8 mouse cellular contexts compared by ENCODE assay signal in genomic region chr7:102686944-102687501, GRCm38 (mm10). TPM values are rescaled to one million over a fixed set of nuclear protein-coding genes. Genes with fewer than 3 reads are reported as not detected.
DNase-seq lines count a peak whose midpoint lies in the region; ATAC-seq and TF ChIP-seq lines count a peak whose summit lies in the region.

Gene Trim68 (minus strand): TSS chr7:102687327.

- peak within 1 kb of the TSS; percentile 58 for H3K4me3 ChIP-seq in forebrain, embryonic 10.5 days
- H3K4me3 ChIP-seq in heart, embryonic 15.5 days = peak within 1 kb of the TSS; percentile 61
- H3K4me3 ChIP-seq in liver, embryonic 14.5 days (ENCODE audit: insufficient read depth in 1 of 2, low read depth in 2 of 2, low read length in 2 of 2) = peak within 1 kb of the TSS; percentile 47 to 53
- peak within 1 kb of the TSS; percentile 57 for H3K4me3 ChIP-seq in neural tube, embryonic 11.5 days (ENCODE audit: low read depth, low read length)
- H3K4me3 ChIP-seq in stomach, postnatal 0 days (ENCODE audit: low read depth, low read length) = peak within 1 kb of the TSS; percentile 62

- TF ChIP-seq CTCF in liver, embryonic 14.5 days (IDR thresholded peaks at IDR 0.05; ENCODE audit: low read depth) = no peak
- TF ChIP-seq CTCF in stomach, postnatal 0 days (IDR thresholded peaks at IDR 0.05; ENCODE audit: low read depth) = peak; percentile 5; the same call in 1 of the 2 replicates

- under 1% methylated on average over 40 of the region's 40 CpGs for WGBS in forebrain, embryonic 10.5 days
- under 1% methylated on average over 40 of the region's 40 CpGs for WGBS in heart, embryonic 15.5 days
- WGBS in liver, embryonic 14.5 days (ENCODE audit: insufficient replicate concordance) = 1% methylated on average over 34 of the region's 40 CpGs
- under 1% methylated on average over 40 of the region's 40 CpGs for WGBS in neural tube, embryonic 11.5 days
- WGBS in stomach, postnatal 0 days = under 1% methylated on average over 40 of the region's 40 CpGs

- peak; percentile 95 for DNase-seq in CD4-positive, CD25-positive, alpha-beta regulatory T cell, adult 2 months (ENCODE audit: low read depth, low spot score)
- DNase-seq in c-Kit-positive CD71-negative TER-119-negative erythroid progenitor cells, embryonic 14.5 days (ENCODE audit: low read depth) = peak; percentile 73
- DNase-seq in forebrain, embryonic 10.5 days (ENCODE audit: extremely low spot score, low spot score) = peak; percentile 89
- peak; percentile 92 to 96 for DNase-seq in kidney, postnatal 25 days
- DNase-seq in liver, embryonic 14.5 days (ENCODE audit: low read depth in 3 of 3, low spot score in 3 of 3) = peak; percentile 62 to 72 (median 71)
- DNase-seq in neural tube, embryonic 11.5 days (ENCODE audit: low spot score) = peak; percentile 94
- peak; percentile 94 for DNase-seq in stomach, postnatal 0 days (ENCODE audit: low spot score)

- H3K27ac ChIP-seq in forebrain, embryonic 10.5 days = peak within 1 kb of the TSS; percentile 86
- H3K27ac ChIP-seq in heart, embryonic 15.5 days = peak within 1 kb of the TSS; percentile 84
- H3K27ac ChIP-seq in liver, embryonic 14.5 days = no peak within 1 kb of the TSS
- H3K27ac ChIP-seq in neural tube, embryonic 11.5 days (ENCODE audit: low read depth, low read length) = no peak within 1 kb of the TSS
- H3K27ac ChIP-seq in stomach, postnatal 0 days (replicated peaks) = peak within 1 kb of the TSS; percentile 88

- TF ChIP-seq EP300 in liver, embryonic 14.5 days (IDR thresholded peaks at IDR 0.05; ENCODE audit: low read depth) = no peak
- TF ChIP-seq EP300 in stomach, postnatal 0 days (optimal IDR thresholded peaks at IDR 0.05) = no peak

- no peaks in the 10 kb centered on the region for H3K9me3 ChIP-seq in forebrain, embryonic 10.5 days
- no peaks in the 10 kb centered on the region for H3K9me3 ChIP-seq in heart, embryonic 15.5 days (replicated peaks)
- H3K9me3 ChIP-seq in liver, embryonic 14.5 days (ENCODE audit: control insufficient read depth, low read length) = no peaks in the 10 kb centered on the region
- no peaks in the 10 kb centered on the region for H3K9me3 ChIP-seq in neural tube, embryonic 11.5 days (ENCODE audit: control insufficient read depth, low read length)
- no peaks in the 10 kb centered on the region for H3K9me3 ChIP-seq in stomach, postnatal 0 days (ENCODE audit: control insufficient read depth, low read length)

- peak; percentile 99 for ATAC-seq in heart, embryonic 15.5 days (replicated peaks; ENCODE audit: insufficient number of reproducible peaks, insufficient read depth, low FRiP score, low read depth)
- ATAC-seq in liver, embryonic 14.5 days (ENCODE audit: insufficient read depth) = peak; percentile 95
- peak; percentile 99 for ATAC-seq in neural tube, embryonic 11.5 days (ENCODE audit: insufficient read depth, low FRiP score, low TSS enrichment)
- ATAC-seq in stomach, postnatal 0 days (ENCODE audit: low FRiP score, low TSS enrichment) = peak; percentile 100

- H3K36me3 ChIP-seq in forebrain, embryonic 10.5 days (replicated peaks) = peaks cover 5% of the 10 kb centered on the region
- H3K36me3 ChIP-seq in heart, embryonic 15.5 days = peaks cover 2% of the 10 kb centered on the region; the same call in 1 of the 2 replicates
- no peaks in the 10 kb centered on the region for H3K36me3 ChIP-seq in liver, embryonic 14.5 days (replicated peaks; ENCODE audit: control insufficient read depth, insufficient read depth, low read depth)
- no peaks in the 10 kb centered on the region for H3K36me3 ChIP-seq in neural tube, embryonic 11.5 days (ENCODE audit: control insufficient read depth, insufficient read depth, low read length)
- no peaks in the 10 kb centered on the region for H3K36me3 ChIP-seq in stomach, postnatal 0 days (ENCODE audit: control insufficient read depth, insufficient read depth, low read length)

- peak within 1 kb of the TSS; percentile 70 for H3K4me2 ChIP-seq in heart, embryonic 15.5 days
- peak within 1 kb of the TSS; percentile 72 for H3K4me2 ChIP-seq in liver, embryonic 14.5 days (ENCODE audit: low read depth)
- peak within 1 kb of the TSS; percentile 57 for H3K4me2 ChIP-seq in neural tube, embryonic 11.5 days (ENCODE audit: low read depth)
- peak within 1 kb of the TSS; percentile 78 for H3K4me2 ChIP-seq in stomach, postnatal 0 days (replicated peaks; ENCODE audit: low read depth)

- H3K4me1 ChIP-seq in forebrain, embryonic 10.5 days = peaks cover 13% of the 10 kb centered on the region; the same call in 1 of the 2 replicates
- H3K4me1 ChIP-seq in heart, embryonic 15.5 days (replicated peaks) = peaks cover 4% of the 10 kb centered on the region
- H3K4me1 ChIP-seq in liver, embryonic 14.5 days (replicated peaks; ENCODE audit: control insufficient read depth in 2 of 2, insufficient read depth in 2 of 2, low read length in 1 of 2) = 0 out of 4 replicates have a peak, but pooled peaks cover 0 to 2% of the 10 kb centered on the region in 2 experiments
- no peaks in the 10 kb centered on the region for H3K4me1 ChIP-seq in neural tube, embryonic 11.5 days (ENCODE audit: control insufficient read depth, insufficient read depth, low read length)
- H3K4me1 ChIP-seq in stomach, postnatal 0 days (replicated peaks; ENCODE audit: control insufficient read depth, insufficient read depth) = no peaks in the 10 kb centered on the region

- no peaks in the 10 kb centered on the region for H3K27me3 ChIP-seq in forebrain, embryonic 10.5 days (ENCODE audit: poor library complexity, severe bottlenecking)
- no peaks in the 10 kb centered on the region for H3K27me3 ChIP-seq in heart, embryonic 15.5 days
- no peaks in the 10 kb centered on the region for H3K27me3 ChIP-seq in liver, embryonic 14.5 days (ENCODE audit: control insufficient read depth, insufficient read depth, low read length)
- H3K27me3 ChIP-seq in neural tube, embryonic 11.5 days (ENCODE audit: control insufficient read depth, insufficient read depth, low read length) = no peaks in the 10 kb centered on the region
- H3K27me3 ChIP-seq in stomach, postnatal 0 days (ENCODE audit: control insufficient read depth, insufficient read depth, low read length) = no peaks in the 10 kb centered on the region

- H3K9ac ChIP-seq in heart, embryonic 15.5 days = peak within 1 kb of the TSS; percentile 68
- H3K9ac ChIP-seq in liver, embryonic 14.5 days (replicated peaks) = 0 out of 2 replicates have a peak within 1 kb of the TSS, but pooled peaks have one; percentile 20
- H3K9ac ChIP-seq in neural tube, embryonic 11.5 days (ENCODE audit: low read length) = peak within 1 kb of the TSS; percentile 75
- peak within 1 kb of the TSS; percentile 75 for H3K9ac ChIP-seq in stomach, postnatal 0 days (ENCODE audit: low read length)

RNA-seq across cellular contexts. Expression of gene Trim68, which starts in this region (rescaled TPM):
- polyA plus RNA-seq in forebrain, embryonic 10.5 days (2016; fragmentation: Nextera tagmentation; extraction: Ambion mirVana) = 9.3 and 10.9 TPM in 2 replicates
- polyA plus RNA-seq in heart, embryonic 15.5 days (2015; fragmentation: Nextera tagmentation; extraction: Ambion mirVana) = 11.3 and 13.6 TPM in 2 replicates
- polyA plus RNA-seq in liver, embryonic 14.5 days (2012; rRNA removed) = 1.8 and 2.3 TPM in 2 replicates
- 0.86 and 1.3 TPM in 2 replicates for polyA plus RNA-seq in liver, embryonic 14.5 days (2014; fragmentation: Nextera tagmentation; extraction: Ambion mirVana)
- polyA plus RNA-seq in neural tube, embryonic 11.5 days (2014; fragmentation: Nextera tagmentation; extraction: Ambion mirVana) = 10.2 and 11.2 TPM in 2 replicates
- 9.6 and 9.7 TPM in 2 replicates for polyA plus RNA-seq in stomach, postnatal 0 days (2015; fragmentation: Nextera tagmentation; extraction: Ambion mirVana)

Comparison
In these comparisons a context has a peak if more than half of its experiments do, and no peak if none do; other contexts are left out.
1. H3K27ac ChIP-seq: peak in forebrain, embryonic 10.5 days (single experiment), heart, embryonic 15.5 days (single experiment) and stomach, postnatal 0 days (single experiment); none in liver, embryonic 14.5 days (single experiment) and neural tube, embryonic 11.5 days (single experiment).
2. H3K9ac ChIP-seq: peak in every context shown above with its lines; median percentile 75 in neural tube, embryonic 11.5 days; 75 in stomach, postnatal 0 days; 68 in heart, embryonic 15.5 days; 20 in liver, embryonic 14.5 days.
3. Peak in every context shown above with its lines, with median percentiles within 50 percentile points of each other: DNase-seq, H3K4me3 ChIP-seq, ATAC-seq and H3K4me2 ChIP-seq.